Mouse (Mus musculus) gastrocnemius, adult 2 months (tissue): ENCODE data around the gene Pde11a. TPM values are rescaled to one million over a fixed set of nuclear protein-coding genes. Genes with fewer than 3 reads are reported as not detected.

Experiments used
- DNase-seq: peaks from one replicate; pipeline ENCODE4 v3.0.0; 2022
- H3K27ac ChIP-seq: fragments of 200-600 bp; 2 replicates; pipeline ENCODE4 v1.8.1; 2022; ENCODE audit warnings: mild to moderate bottlenecking
- H3K4me3 ChIP-seq: fragments of 200-600 bp; 2 replicates; pipeline ENCODE4 v1.8.1; 2022; ENCODE audit warnings: mild to moderate bottlenecking, moderate library complexity
- CTCF ChIP-seq: fragments of 200-600 bp; IDR thresholded peaks from 2 replicates; pipeline ENCODE4 v1.8.1; 2022; ENCODE audit warnings: antibody characterized with exemption, mild to moderate bottlenecking, moderate library complexity
- intact Hi-C: fragments of 180-260 bp; cut with DNase I; formaldehyde crosslinking; loops from one replicate; pipeline ENCODE4 v1.15.1; 2025
- microRNA-seq: library from miRNA; unstranded; fragments of <30 nt; microRNA quantifications from one replicate; pipeline ENCODE4 v1.2.0, GENCODE M21; 2021
- total RNA-seq, 2 experiments: library from RNA; stranded (reverse); gene quantifications; 2 replicates each; pipeline ENCODE4 v1.2.3; 2021

Pde11a gene
- total RNA-seq, 2 experiments from 2014 or later: 0.17 to 0.33 TPM

- no peak for TF ChIP-seq CTCF
- intact Hi-C loops: no loop called here
- no peak overlapping the region for H3K4me3 ChIP-seq
- no peak overlapping the region for H3K27ac ChIP-seq
- DNase-seq: no peak
These were observed 364.4 kb downstream of the Pde11a start for GRCm38 (mm10) chr2:75974131-75974530.

DNA sequence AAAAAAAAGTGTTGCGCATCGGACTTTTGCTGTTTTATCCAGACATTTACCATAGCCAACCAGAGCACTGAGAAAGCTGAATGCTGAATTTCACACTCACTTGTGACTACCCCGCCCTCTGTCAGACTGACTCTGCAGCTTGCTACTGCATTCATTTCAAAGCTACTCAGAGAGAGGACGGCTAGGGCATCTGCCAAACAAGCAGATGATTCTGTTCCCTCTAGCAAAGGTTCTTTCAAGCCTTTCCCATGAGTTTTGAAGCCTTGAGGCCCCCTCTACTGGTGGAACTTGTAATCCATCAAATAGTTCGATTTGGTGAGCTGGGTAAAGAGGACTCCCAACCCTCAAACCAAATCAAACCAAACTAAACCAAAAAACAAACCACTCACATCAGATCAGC is 373.6 kb downstream of the Pde11a start:
- peak overlapping the region; percentile 61 for H3K4me3 ChIP-seq
- H3K27ac ChIP-seq: peak overlapping the region; percentile 53
- peak; percentile 37 for DNase-seq
- intact Hi-C loops: loop anchor here (2.0 to 5.0 kb wide), 3 partner anchors 82 to 363 kb away; no protein-coding TSS in a partner anchor
- TF ChIP-seq CTCF: peak; percentile 78

DNA sequence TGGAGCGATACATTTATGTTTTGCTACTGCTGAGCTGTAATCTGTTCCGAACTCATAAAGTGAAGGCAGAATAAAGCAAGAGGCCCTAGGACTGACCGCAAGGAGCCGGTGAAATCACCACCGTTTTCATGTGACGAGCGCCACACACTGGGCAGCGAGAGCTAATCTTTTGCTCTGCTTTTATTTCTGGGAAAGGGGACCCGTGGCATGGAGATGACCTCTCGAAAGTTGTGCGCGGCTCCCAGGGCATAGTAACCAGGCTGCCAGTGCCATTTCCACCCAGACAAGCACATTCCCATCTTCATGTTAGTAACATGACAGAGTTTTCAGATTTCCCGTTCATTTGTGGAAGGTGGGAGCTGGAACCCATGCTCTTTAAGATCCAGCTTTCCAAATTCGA is 374.1 kb downstream of the Pde11a start:
- TF ChIP-seq CTCF: peak; percentile 74
- H3K4me3 ChIP-seq: peak overlapping the region; percentile 61
- intact Hi-C loops: loop anchor here (2.0 to 5.0 kb wide), 3 partner anchors 82 to 362 kb away; no protein-coding TSS in a partner anchor

GRCm38 (mm10) chr2:75964051-75964450 is 374.5 kb downstream of the Pde11a start:
- no peak for DNase-seq
- TF ChIP-seq CTCF: no peak
- Histone ChIP-seq H3K4me3 (peak overlapping the region; percentile 61), H3K27ac (peak overlapping the region; percentile 53)
- intact Hi-C loops: loop anchor here (2.0 to 5.0 kb wide), 3 partner anchors 81 to 362 kb away; no protein-coding TSS in a partner anchor

More for the DNA sequence above, 374.1 kb downstream of the Pde11a start:
- peak; percentile 75 for DNase-seq
- peak overlapping the region; percentile 53 for H3K27ac ChIP-seq

DNA sequence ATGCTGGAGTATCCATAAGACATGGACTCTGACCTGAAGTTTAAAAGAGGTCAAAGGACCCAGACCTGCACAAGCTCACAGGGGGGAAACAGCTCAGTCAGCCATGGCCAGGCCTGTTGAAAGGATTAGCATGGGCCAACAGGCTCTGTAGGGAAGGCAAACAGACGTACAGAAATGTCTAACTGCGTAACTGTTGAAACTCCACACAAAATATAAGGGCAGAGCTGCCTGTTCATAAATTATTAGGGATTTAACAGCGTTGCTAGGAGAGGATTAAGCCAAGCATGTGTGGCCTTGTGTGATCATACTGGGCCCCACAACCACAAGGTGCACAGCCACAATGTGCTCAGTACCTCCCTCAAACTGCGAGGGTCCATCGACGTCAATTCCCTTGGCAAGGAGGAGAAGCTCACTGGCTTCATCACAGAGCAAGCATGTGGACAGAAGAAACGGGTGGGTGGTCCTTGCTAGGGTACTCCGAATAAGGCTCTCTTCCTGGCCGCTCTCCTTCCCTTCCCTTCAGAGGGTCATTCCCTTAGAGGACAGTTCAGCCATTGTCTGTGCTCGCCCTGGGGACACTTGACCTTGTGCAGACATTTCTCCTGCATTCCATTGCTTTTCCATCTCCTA is 375.2 kb downstream of the Pde11a start:
- TF ChIP-seq CTCF: no peak
- Histone ChIP-seq H3K4me3 (no peak overlapping the region), H3K27ac (no peak overlapping the region)
- intact Hi-C loops: loop anchor here (5.0 kb wide), 2 partner anchors 166 to 361 kb away; no protein-coding TSS in a partner anchor
- no peak for DNase-seq

DNA sequence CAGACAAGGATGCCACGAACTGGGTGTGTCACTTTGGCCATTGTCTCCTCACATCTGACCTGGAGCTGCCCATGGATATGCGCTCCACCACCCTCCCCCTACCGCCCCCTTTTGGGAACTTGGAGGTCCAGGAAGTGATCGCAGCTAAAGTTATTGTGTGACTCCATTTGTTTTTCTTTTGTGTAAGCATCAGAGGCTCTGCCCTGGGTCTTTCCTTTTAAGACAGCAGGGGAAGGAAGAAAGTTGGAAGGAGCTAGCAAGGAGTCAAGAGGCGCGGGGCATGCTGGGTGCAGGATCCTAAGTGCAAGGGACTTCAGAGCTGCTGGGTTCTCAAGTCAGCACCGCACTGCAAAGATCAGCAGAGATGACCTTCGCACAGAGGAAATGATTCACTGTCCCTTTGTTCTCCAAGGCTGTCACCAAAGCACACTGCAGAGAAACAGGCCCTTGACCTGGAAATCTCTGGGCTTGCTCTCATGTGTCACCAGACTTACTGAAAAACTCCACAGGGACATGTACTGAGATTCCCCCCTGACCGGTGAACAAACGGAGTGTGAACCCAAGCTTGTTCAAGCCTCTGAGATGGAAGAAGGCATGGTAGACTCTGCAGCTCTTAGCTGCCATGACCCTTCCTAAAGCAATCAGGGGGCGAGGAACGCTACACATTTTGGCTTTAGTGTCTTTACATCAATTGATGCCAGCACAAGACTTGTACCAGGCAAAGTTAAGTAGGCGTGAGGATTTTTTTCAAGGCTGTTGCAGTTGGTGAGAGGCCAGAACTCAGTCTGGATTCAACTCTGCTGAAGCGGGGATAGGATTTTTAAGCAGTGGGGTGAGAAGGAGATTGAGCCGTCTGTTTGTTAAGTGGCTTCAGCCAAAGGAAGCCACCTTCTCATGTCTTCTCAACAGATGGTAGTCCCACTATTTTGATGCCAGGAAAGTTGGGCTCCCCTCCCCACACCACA is 377.9 kb downstream of the Pde11a start:
- Histone ChIP-seq H3K27ac (peak overlapping the region; percentile 64), H3K4me3 (peak overlapping the region; percentile 60)
- intact Hi-C loops: loop anchor here (5.0 kb wide), 2 partner anchors 163 to 358 kb away; no protein-coding TSS in a partner anchor
- DNase-seq: peak; percentile 24
- TF ChIP-seq CTCF: no peak

GRCm38 (mm10) chr2:75959850-75960365 is 378.7 kb downstream of the Pde11a start:
- DNase-seq: peak; percentile 30
- Histone ChIP-seq H3K27ac (peak overlapping the region; percentile 64), H3K4me3 (peak overlapping the region; percentile 60)
- intact Hi-C loops: loop anchor here (5.0 kb wide), 2 partner anchors 163 to 358 kb away; no protein-coding TSS in a partner anchor
- no peak for TF ChIP-seq CTCF

DNA sequence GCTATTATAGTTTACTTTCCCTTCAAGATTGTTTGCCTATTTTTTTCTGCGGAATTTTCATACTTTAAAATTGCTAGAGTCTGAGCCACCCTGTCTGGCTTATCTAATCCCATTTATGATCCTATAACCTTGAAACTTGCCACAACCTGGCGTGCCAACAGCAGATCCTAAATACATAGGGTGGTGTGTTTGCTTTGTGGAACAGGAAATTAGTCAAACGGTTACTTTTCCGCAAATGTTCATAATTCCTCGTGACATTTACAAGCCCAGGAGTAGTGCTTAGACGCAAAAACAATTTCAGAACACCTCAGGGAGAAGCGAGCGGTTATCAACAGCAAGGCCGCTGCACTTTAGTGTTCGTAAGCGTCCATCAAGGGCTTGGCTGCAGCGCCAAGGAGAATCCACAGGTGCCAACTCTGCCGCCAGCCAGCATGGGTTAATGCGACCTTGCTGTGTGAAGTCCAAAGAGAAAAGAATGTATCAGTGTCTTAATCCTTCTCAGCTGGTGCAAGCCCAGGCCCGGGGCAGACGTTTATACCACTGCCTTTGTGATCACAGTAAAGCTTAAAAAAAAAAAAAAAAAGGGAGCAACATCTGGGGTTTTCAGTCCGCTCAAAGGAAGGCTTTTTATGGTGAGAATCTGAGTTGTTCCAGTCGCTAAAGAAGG is 379.3 kb downstream of the Pde11a start:
- H3K4me3 ChIP-seq: peak overlapping the region; percentile 60
- H3K27ac ChIP-seq: peak overlapping the region; percentile 64
- intact Hi-C loops: no loop called here
- TF ChIP-seq CTCF: no peak
- DNase-seq: no peak

DNA sequence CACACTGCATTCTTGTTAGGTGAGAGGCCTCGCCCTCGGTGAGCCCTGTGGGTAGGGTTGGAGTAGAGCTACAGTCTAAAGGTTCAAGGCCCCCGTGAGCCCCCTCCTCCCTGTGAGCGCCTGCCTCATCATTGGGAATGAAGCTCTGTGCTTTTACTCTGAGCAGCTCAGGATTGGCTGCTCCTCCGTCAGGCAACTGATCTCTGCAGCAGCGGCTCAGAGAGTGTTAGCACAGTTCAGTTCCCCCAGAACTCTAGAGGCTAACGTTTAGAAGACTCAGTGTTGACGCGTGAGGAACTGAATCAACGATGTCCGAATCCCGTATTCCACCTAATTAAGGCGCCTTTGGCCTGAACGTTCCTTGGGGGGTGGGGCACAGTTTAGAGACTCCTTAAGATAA is 382.9 kb downstream of the Pde11a start:
- TF ChIP-seq CTCF: no peak
- Histone ChIP-seq H3K27ac (no peak overlapping the region), H3K4me3 (no peak overlapping the region)
- intact Hi-C loops: no loop called here
- DNase-seq: no peak

GRCm38 (mm10) chr2:75953320-75953719 is 385.3 kb downstream of the Pde11a start:
- Histone ChIP-seq H3K4me3 (no peak overlapping the region), H3K27ac (peak overlapping the region; percentile 38; the same call in 1 of the 2 replicates)
- intact Hi-C loops: no loop called here
- TF ChIP-seq CTCF: no peak
- no peak for DNase-seq

DNA sequence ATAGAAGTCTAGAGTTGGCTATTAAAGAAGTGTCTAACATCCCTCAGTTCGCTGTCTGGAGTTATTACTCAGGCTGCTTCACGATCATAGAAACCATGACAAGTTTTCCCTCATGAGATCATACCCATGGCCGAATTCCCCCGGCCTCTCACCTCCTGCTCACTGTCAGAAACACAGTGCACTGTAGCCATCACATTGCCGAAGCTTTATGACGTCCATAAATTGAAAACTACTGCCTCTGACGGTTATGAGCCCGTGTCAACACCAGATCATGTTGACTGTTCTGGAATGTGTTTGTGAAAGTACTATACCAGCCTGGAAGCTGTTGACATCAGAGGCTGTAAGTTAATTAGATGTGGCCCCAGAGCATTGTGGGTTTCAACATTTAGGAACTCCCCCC is 387.9 kb downstream of the Pde11a start:
- no peak for TF ChIP-seq CTCF
- no peak for DNase-seq
- Histone ChIP-seq H3K27ac (no peak overlapping the region), H3K4me3 (no peak overlapping the region)
- intact Hi-C loops: no loop called here

Small RNA genes lying within 50 kb of the gene (microRNA-seq; reads per million reads assigned to microRNA genes)
- gene Gm44337: not detected

Other genes with a start within 250 kb of the Pde11a start
- gene Cyct, start 21.7 kb upstream of the Pde11a start, total RNA-seq: not detected
- 10 to 100 TPM in 1 of 2 experiments, 1 to 10 TPM in 1; 9.4 to 11.4 TPM for gene Rbm45, start 31.2 kb upstream of the Pde11a start, total RNA-seq
- gene Osbpl6, start 67.7 kb upstream of the Pde11a start, total RNA-seq: 10 to 100 TPM; 35.9 to 44.0 TPM